Mouse (Mus musculus) mesoderm, embryonic 11.5 days (tissue): ENCODE results near the gene Tmem88b.
"Not testable (repeated sequence)": the region's sequence is repeated elsewhere in the genome, so short reads cannot be mapped to it uniquely, and the experiment has no call there.

Experiments used
- DNase-seq: peaks from one replicate; pipeline ENCODE4 v3.0.0-alpha.2; 2012; ENCODE audit warnings: low read depth, low spot score

Tmem88b gene

DNA sequence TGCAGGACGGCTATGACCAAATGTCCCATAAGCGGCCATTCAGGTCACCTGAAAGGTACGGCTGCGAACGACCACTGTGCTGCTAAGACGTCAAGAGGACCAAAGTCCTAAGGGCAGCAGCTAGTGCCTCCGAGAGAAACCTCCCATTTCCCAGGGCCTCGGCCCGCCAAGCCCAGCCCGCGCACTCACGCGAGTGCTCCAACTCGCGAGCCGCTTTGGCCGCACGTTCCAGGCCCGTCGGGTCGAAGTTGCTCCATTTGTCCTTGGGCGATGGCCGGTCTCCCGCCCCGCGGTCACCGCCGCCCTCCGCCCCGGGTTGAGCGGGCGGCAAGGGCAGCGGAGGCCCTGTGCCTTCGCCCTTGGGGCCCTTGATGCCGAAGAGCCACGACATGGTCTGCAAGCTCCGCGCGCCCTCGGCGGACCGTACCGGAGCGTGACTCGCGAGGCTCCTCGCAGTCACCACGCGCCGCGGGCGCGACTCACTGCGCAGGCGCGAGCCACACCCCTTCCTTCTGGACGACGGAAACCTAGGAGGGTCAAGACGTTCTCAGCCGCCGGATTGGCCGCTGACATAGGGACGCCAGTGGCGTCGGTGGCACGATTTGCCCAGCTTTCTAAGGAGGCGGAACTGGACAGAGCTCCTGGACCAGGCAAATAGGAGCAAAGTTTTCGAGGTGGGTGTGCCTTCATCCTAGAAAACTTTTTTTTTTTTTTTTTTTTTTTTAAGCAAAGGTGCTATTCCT lies 24.9 kb downstream of the Tmem88b start, which contains the start of gene Atad3a:
Gene Atad3a, minus strand, starts transcription at position 481 of the 743 bp plus-strand sequence.
- DNase-seq: peak; percentile 99

DNA sequence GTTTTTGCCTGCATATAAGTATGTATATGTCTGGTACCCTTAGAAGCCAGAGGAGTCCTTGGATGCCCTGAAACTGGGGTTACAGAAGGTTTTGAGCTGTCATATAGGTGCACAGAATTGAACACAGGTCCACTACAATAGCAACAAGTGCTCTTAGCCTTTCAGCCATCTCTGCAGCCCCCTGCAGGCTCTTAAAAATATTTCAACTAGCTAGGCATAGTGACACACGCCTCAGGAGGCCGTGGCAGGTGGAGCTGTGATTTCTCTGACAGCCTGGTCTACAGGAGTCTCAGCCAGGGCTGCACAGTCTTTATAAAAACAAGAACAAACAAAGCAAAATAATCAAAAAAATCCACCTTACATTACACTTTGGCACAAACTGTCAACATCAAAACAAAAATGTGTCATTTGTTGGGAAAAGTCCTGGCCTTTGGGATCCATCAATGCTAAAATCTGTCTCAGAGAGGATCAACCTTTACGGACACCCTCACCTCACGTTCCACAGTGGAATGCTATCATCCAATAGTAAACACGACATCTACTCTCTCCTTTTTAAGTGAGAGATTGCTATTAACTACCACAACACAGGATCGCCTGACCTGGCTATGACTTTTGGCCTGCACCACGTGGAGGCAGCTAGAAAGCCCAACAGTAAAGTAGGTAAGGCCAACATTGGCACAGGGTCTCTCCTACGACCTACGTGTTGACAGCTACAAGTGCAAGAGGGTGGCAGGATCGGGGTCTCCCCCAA lies 25.6 kb downstream of the Tmem88b start:
- DNase-seq: peak; percentile 46

DNA sequence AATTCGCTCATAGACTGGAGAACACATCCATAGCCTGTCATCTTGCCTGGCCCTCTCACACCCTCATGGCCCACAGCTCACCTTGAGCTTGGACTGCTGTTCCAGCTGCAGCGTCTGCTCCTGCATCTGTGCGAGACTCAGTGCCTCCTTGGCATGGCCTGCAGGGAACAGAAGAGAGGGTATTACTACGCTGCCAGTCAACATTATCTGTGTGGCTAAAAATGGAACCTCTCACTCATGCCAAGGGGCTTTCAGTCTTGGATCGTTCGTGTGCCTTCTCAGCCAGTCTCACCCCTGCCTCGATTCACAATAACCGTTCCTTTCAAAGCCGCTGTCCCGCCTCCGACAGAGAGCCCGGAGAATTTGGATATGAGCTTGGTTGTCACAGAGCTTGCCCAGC lies 28.7 kb downstream of the Tmem88b start:
- DNase-seq: no peak

DNA sequence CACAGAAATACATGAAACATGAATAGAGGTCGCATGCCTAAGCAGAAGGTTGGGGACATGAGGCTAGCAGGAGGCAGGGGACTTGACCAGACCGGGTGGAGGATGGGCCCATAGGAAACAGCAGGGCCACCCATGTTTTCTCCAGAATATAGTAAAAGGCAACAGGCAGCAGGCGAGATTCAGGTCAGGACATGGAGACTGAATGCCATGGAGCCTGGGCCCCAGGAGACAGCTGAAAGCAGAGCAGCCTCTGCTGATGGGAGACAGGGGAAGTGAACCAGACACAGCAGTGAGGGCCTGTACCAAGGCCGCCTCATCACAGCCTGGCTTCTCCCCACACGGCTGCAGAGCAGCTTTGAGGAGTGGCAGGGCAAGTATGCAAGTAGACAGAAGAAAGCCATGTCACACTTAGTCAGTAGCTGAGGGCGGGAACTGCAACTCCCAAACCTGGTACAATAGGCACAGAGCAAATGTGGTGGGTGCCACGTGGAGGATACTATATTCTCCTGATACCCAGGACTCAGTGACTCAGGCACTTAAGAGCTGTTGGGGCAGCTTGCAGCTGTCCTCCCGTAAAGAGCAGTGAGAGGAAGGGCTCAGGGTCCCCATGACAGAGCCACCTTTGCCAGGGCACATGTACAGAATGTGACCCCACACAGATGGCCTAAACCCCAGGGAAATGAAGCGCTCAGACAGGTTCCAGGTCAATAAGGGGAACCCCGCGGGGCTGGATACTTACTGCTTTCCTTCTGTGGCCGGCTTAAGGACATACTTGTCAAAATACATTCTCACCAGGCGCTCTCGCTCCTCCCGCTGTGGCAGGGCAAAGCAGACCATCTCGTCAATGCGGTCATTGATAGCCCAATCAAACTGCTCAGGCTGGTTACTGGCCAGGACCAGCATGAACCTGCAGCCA lies 38.8 kb downstream of the Tmem88b start:
- DNase-seq: no peak

DNA sequence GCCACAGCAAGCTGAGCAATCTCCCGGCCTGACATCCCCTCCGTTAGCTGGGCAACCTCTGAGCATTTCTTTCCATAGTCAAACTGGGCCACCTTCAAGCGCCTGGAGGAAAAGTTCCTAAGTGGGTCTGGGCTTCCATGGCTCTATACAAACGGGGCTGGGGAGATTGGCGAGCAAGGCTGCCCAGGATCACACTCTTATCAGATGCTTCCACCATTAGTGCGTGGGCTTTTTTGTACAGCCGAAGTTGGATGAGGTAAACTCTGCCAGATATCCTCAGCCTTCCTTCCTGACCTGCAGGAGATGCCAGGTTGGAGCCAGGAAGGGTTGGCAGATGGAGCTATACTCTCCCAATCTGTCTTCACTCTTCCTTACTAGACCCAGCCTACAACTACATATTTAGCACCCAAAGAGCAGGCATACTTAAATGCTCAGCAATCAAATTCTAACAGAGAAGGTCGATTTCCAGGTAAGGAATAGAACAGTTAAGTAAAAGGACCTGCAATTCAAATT lies 39.6 kb downstream of the Tmem88b start:
- DNase-seq: no peak

DNA sequence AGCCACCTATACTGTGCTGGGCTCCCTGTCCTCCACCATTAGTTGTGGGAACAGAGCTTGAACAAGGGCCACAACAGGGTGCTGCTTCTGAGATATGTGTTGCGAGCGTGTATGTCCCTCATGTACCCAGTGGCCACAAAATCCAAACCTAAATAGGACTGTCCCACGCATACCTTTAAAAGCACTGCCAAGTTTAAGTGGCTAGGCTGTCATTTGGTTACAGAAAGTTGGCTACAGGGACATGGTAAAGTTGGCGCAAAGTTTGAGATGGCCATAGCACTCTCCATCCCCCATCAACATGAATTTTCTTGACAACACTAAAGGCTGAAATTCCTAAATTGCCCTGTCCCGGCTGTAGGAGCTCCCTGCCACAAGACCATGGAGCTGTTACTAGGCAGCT lies 40.5 kb downstream of the Tmem88b start:
- no peak for DNase-seq

DNA sequence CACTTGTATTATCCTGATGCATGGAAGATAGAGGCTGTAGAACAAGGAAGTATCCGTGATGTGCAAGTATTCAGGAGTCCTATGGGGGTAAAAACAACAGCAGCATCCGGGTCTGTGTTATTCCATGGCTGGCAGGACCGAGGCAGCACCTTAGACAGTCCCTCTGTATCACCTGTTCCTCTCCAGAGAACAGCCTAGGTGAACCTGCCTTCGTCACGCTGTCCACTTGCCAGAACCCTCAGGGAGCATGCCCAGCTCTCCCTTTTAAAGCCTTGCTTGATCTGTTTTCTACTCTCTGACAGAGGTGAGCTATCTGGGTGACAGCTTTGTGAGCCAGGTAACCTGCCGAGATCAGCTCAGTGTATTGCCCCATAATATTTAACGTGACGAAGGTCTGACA lies 41.2 kb downstream of the Tmem88b start:
- no peak for DNase-seq

DNA sequence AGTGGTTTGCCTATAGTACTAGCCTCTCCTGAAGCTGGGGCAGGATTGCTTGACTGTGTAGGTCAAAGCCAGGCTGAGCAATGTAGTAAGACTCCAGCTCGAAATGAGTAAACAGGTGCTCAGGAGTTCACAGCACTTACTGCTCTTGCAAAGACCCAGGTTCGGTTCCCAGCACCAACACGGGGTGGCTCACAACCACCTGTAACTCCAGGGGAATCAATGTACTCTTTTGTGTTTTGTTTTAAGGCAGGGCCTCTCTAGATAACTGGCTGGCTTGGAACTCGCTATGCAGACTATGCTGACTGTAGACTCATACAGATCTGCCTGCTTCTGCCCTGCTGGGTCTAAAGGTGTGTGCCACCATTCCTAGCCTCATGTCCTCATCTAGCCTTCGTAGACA lies 43.0 kb downstream of the Tmem88b start:
- no peak for DNase-seq

DNA sequence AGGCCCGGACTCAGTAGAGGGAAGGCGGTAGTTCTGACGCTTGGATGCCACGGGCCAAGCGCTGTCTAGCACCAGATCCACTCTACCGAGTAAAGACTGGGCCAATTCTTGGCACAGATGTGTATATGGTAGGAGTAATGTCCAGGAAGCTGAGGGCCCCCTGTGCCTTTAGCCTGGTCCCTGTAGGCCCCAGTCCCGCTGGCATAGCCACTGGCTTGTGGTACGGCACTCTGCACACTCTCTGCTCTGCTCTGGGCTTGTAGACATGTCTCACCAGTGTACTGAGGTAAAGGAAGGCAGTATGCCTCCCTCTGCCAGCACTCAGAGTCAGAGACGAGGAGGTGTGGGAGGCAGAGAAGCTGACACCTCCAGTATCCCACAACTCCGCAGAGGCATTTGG lies 45.0 kb downstream of the Tmem88b start:
- DNase-seq: not testable (repeated sequence)

DNA sequence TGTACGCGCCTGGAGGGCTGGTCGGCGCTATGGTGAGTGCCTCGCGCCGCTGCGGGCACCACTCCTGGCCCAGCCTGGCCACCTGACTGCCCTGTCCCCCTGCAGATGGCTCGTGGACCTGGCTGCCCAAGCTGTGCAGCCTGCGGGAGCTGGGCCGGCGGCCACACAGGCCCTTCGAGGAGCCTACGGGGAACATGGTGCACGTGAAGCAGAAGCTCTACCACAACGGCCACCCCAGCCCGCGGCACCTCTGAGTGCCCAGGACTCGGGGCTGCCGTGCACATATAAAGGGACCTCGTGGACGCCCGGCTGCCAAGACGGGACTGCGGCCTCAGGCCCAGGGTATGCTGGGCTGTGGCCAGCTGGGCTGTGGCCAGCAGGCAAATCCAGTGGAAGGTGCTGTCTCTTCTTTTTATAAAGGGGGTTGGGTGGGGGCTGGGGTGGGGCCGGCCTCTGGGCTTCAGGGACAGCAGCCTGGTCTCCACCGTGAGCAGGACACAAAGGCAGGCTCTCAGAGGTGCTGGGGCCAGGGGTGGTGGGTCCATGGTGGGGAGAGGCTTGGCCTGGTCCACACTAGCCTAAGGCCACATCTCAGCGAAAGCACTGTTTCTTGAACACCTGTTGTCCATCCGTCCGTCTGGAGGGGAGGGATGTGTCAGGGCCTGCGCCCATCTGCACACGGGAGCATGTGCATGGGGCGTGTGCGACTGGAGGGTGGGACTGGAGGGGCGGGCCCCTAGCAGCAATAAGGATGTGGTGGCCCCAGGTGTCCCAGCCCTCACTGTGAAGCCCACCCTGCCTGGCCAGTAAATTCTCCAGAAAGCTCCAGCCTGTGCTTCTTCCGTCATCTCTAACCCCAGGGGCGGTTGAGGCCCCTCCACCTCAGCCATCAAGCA lies 45.7 kb downstream of the Tmem88b start:
- DNase-seq: no peak

DNA sequence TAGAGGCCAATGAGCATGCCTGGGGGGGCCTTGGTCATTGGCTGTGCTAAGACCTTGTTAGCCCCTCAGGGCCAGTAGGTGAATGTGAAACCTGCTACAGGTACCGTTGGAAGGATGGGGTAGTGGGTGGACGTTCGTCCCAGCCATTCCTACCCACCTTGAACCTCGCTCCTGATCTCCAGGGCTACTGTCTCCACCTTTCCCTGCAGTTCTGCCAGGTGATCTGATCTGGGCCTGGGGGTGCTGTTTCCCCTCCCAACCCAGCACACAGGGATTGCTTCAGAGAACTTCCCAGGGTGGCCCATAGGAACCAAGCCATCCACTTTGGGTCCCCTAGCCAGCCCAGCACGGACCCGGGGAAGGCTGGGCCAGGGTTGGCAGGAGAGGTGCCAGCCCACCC lies 46.5 kb downstream of the Tmem88b start:
- DNase-seq: no peak

DNA sequence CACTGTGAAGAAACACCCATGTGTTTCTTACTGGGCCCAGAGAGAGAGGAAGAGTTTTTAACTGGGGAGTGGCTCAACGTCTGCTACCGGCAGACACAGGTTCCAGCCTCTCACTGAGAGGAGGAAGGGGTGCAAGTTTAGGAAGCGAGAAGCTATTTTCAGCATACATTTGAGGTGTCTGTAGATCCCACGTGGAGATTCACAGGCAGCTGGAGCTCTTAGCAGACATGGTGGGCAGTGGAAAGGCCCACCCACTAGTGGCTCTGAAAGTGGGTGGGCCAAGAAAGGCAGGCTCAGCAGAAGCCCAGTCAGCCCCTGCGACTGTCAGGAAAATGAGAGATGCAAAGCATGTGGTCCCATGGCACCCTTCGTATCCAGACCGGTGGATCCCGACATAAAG lies 47.4 kb downstream of the Tmem88b start:
- DNase-seq: no peak

DNA sequence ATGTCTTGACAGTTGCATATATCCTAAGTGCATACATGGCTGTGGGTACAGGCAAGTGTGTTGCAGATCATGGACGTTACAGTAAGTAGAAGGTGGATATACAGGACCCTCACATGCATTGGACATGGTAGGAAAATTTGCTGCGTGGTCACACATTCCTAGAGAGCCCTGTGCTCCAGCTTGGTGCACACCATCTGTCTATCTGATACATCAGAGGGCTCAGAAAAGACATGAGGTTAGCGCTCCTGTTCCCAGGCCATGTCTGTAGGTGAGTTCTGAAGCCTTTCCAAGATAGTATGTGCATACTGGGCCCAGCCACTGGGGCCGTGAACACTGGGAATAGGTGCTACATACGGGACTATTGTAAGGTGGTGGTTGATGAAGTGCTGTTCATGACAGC lies 49.3 kb downstream of the Tmem88b start:
- DNase-seq: no peak

DNA sequence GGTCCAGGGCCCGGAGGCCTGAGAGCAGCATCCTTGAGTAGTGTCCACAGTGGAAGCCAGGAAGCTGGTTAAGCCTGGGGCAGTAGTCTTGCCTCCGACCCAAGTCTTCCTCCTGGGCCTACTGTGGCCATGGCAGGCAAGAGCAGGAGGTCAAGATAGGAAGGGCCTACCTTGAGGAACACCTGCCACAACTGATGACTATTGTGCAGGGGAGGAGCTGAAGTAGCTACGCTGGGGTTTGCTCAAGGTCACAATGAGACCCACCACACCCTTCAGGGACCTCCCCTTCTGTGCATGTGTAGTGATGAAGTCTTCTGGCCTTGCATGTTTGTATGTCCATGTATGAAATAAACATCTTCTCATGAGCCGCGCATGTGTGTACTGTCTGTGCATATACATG lies 49.9 kb downstream of the Tmem88b start:
- no peak for DNase-seq

DNA sequence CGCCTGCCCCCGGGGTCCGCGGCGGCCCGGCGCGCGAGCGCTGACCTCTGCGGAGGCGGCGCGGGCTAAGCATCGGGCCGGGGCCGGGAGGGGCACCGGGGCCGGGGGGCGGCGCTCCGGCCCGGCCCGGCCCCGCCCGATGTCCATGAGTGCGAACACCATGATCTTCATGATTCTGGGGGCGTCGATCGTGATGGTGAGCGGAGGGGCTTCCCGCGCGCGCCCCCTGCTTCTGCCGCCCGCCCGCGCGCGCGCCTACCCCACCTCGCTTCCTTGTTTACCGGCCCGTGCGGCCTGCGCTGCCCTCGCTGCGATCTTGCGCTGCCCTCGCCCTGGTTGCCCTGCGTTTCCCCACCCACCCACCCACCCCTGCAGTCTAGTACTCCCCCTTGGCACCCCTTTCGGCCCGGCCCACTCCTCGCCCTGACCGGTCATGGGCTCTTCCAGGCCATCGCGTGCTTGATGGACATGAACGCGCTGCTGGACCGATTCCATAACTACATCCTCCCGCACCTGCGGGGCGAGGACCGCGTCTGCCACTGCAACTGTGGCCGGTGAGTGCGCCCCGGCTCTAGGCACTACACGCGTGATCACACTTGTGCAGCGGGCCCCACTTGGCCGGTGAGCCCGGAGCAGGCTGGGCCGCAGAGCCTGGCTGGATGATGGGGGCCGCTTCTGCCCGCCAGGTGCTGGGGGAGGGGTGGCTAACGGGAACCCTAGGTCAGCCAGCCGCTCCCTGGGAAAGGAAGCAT lies 50.5 kb downstream of the Tmem88b start:
- peak; percentile 37 for DNase-seq

DNA sequence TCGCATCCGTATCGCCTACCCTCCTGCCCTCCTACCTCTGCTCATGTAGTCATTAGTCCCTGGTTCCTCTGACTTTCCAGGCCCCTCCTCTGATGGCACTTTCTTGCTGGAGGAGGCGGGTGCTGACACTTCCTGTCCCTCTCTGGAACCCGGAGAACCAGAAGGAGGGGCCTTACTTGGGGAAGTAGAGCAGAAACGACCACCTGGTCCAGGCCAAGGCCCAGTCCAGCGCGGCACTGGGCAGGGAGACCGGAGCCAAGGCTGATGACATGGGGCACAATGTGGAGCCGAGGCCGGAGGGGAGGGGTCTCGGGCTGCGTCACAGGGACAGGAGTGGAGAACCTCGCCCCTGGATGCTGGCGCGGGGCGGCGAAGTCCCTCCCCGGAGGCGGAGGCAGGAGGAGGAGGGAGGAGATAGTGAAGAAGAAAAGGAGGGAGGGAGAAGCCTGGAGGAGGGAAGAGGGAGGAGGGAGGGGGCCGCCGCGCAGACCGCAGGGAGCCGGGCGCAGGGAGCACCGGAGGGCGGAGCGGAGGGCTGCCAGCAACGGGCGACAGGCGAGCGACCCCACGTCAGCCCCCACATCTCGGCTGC lies 51.2 kb downstream of the Tmem88b start, which contains the start of gene Tmem240:
Gene Tmem240, plus strand, starts transcription at position 451 of the 592 bp plus-strand sequence.
- peak; percentile 94 for DNase-seq

DNA sequence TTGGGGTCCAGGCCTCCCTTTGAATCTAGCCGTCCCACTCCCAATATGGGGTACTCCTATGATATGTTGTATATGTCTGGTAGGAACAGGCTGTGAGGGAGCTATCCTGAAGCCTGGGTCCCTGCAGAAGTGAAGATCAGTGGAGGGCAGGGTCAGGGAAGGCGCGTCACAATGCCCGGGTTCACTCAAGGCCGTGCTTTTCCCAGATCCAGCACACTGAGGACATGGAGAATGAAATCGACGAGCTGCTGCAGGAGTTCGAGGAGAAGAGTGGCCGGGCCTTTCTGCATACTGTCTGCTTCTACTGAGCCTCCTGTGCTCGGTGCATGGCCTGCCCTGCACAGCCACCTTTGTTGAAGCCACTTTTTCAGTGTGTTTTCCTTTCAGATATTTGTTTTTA lies 52.4 kb downstream of the Tmem88b start:
- DNase-seq: no peak
